Mouse (Mus musculus) erythroblast, embryonic 14.5 days (primary cell): ENCODE measurements around the gene Il4ra. TPM values are rescaled to one million over a fixed set of nuclear protein-coding genes. Genes with fewer than 3 reads are reported as not detected.

Experiments
- H3K27me3 ChIP-seq: 2 replicates; pipeline ENCODE4 v1.6.1; 2012; ENCODE audit warnings: inconsistent platforms; ENCODE audit not compliant: control insufficient read depth
- H3K36me3 ChIP-seq: 2 replicates; pipeline ENCODE4 v1.6.1; 2012; ENCODE audit warnings: mild to moderate bottlenecking, inconsistent platforms; ENCODE audit not compliant: control insufficient read depth
- H3K4me1 ChIP-seq: 2 replicates; pipeline ENCODE4 v1.6.1; 2012; ENCODE audit warnings: inconsistent platforms; ENCODE audit not compliant: control insufficient read depth
- H3K4me3 ChIP-seq: replicated peaks from 2 replicates; pipeline ENCODE3; 2012; ENCODE audit warnings: moderate library complexity, mild to moderate bottlenecking, inconsistent platforms
- H3K9me3 ChIP-seq: 2 replicates; pipeline ENCODE4 v1.6.1; 2012; ENCODE audit warnings: low read length, inconsistent platforms, mixed read lengths; ENCODE audit not compliant: control insufficient read depth
- GATA1 ChIP-seq: IDR thresholded peaks from 2 replicates; pipeline ENCODE4 v1.6.1; 2012; ENCODE audit warnings: low read length, inconsistent platforms, mixed read lengths
- TAL1 ChIP-seq: IDR thresholded peaks from 3 replicates; pipeline ENCODE4 v1.6.1; 2012; ENCODE audit warnings: low read length, inconsistent platforms, mixed read lengths
- polyA plus RNA-seq: library from polyadenylated mRNA; stranded (reverse); fragments of >175 nt; gene quantifications from 2 replicates; pipeline ENCODE4 v1.2.3, GENCODE M21; 2012

Il4ra gene
- polyA plus RNA-seq, 1 experiment, result 0.09 TPM

GRCm38 (mm10) chr7:125555351-125555872, 3.5 kb downstream of the Il4ra start:
- Histone ChIP-seq H3K36me3 (no peaks in the 10 kb centered on the region), H3K4me1 (peaks cover 40% of the 10 kb centered on the region), H3K27me3 (peaks cover 40% of the 10 kb centered on the region), H3K4me3 (no peak overlapping the region), H3K9me3 (no peaks in the 10 kb centered on the region)
- TF ChIP-seq TAL1, result no peak
- no peak for TF ChIP-seq GATA1

GRCm38 (mm10) chr7:125556096-125556495, 4.2 kb downstream of the Il4ra start:
- Histone ChIP-seq H3K36me3 (no peaks in the 10 kb centered on the region), H3K27me3 (peaks cover 33% of the 10 kb centered on the region), H3K4me3 (no peak overlapping the region), H3K9me3 (no peaks in the 10 kb centered on the region), H3K4me1 (peaks cover 43% of the 10 kb centered on the region)
- no peak for TF ChIP-seq TAL1
- no peak for TF ChIP-seq GATA1

DNA sequence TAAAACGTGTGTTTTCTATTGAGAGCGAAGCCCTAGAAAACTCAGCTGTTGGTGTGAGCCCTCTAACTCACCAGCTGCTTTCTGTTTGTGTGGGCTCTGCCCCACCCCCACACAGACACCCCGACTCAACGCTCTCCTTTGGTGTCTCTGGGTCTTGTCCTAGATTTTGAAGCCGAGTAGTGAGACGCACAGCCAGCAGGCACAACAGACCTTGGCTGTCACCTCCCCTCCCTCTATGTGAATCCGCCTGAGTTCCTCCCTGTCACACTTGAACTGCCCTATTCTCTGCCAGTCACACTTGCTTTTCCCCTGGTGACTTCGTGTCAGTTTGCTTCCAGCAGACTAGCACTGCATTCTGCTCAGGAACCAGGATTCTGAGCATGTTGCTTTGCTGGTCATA, 4.9 kb downstream of the Il4ra start:
- Histone ChIP-seq H3K4me3 (no peak overlapping the region), H3K9me3 (no peaks in the 10 kb centered on the region), H3K27me3 (peaks cover 27% of the 10 kb centered on the region), H3K4me1 (peaks cover 41% of the 10 kb centered on the region), H3K36me3 (no peaks in the 10 kb centered on the region)
- no peak for TF ChIP-seq TAL1
- TF ChIP-seq GATA1, result no peak

GRCm38 (mm10) chr7:125558401-125558945, 6.6 kb downstream of the Il4ra start:
- Histone ChIP-seq H3K36me3 (no peaks in the 10 kb centered on the region), H3K27me3 (peaks cover 11% of the 10 kb centered on the region), H3K9me3 (no peaks in the 10 kb centered on the region), H3K4me1 (peaks cover 29% of the 10 kb centered on the region), H3K4me3 (no peak overlapping the region)
- no peak for TF ChIP-seq TAL1
- no peak for TF ChIP-seq GATA1

DNA sequence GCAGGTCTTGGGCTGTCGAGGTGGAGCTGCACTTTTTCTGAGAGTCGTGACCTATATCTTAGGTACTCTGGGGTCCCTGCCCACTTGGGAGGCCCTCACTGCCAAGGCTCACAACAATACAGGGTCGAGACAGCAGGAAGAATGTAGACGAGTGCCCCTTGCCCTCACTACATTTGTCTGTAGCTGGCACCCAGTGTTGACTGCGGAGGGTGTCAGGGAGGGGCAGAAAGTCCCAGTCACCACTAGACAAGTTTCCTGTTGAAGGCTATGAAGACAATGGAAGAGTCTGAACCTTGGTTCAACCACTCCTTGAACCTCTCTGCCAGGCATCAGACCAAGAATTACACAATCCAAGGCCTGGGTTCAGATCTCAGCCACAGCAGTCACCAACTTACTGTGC, 7.1 kb downstream of the Il4ra start:
- Histone ChIP-seq H3K4me3 (no peak overlapping the region), H3K27me3 (peaks cover 5% of the 10 kb centered on the region), H3K9me3 (no peaks in the 10 kb centered on the region), H3K4me1 (peaks cover 28% of the 10 kb centered on the region), H3K36me3 (no peaks in the 10 kb centered on the region)
- TF ChIP-seq TAL1, result no peak
- no peak for TF ChIP-seq GATA1

DNA sequence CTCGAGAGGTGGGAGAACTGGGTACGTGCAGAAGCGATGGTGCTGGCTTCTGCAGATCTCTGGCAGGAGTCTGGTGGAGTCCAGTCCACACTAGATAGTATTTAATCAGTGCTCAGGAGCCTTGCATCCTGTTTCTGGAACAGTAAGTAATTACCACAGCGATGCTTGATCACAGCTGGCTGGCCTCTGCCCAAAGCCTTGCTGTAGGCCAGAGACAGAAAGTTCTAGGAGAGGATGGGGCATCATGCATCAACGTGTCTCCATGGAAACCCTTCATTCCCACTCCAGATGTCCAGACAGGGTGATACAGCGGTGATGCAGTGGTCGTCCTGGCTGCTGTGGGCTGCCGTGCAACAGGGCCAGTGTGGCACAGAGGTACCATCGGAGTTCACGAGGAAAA, 7.6 kb downstream of the Il4ra start:
- no peaks in the 10 kb centered on the region; the same call in none of the 2 replicates for H3K27me3 ChIP-seq
- peaks cover 24% of the 10 kb centered on the region for H3K4me1 ChIP-seq
- no peak for TF ChIP-seq GATA1
- TF ChIP-seq TAL1, result no peak
- no peaks in the 10 kb centered on the region for H3K36me3 ChIP-seq
- H3K9me3 ChIP-seq, result no peaks in the 10 kb centered on the region
- no peak overlapping the region for H3K4me3 ChIP-seq

- no peaks in the 10 kb centered on the region; the same call in 1 of the 2 replicates for H3K27me3 ChIP-seq
- peaks cover 24% of the 10 kb centered on the region for H3K4me1 ChIP-seq
- no peak overlapping the region for H3K4me3 ChIP-seq
- H3K9me3 ChIP-seq, result no peaks in the 10 kb centered on the region
- TF ChIP-seq GATA1, result no peak
- no peak for TF ChIP-seq TAL1
- no peaks in the 10 kb centered on the region for H3K36me3 ChIP-seq
These were observed 8.3 kb downstream of the Il4ra start for GRCm38 (mm10) chr7:125560146-125560785.

DNA sequence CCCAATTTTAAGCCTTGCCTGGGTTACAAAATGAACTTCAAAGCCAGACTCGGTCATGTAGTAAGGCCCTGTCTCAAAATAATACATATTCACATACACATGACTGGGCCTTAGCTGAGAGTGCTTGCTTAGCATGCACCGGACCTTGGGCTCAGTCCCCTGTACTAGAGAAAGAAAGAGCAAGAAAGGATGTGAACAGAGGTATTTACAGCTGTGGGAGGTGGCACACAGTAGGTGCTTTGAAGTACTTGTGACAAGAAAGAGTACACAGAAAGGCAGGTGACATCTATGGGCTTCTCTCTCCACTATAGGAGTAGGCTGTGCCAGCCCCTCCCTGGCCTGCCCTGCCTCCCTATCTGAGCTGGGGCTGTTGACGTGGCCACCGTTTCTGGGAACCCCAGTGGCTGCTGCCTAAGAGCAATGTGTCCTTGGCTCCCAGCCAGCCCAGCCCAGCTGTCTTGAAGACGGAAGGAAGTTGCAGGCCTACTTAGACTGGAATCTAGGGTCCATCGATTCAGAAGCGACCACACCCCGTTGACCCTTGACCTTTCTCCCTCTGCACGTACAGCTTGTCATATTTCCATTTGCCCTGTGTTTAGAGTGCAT, 9.3 kb downstream of the Il4ra start:
- Histone ChIP-seq H3K36me3 (no peaks in the 10 kb centered on the region; the same call in 1 of the 2 replicates), H3K27me3 (no peaks in the 10 kb centered on the region; the same call in 1 of the 2 replicates), H3K9me3 (no peaks in the 10 kb centered on the region), H3K4me3 (no peak overlapping the region), H3K4me1 (peaks cover 20% of the 10 kb centered on the region)
- TF ChIP-seq TAL1 (no peak), GATA1 (no peak)

DNA sequence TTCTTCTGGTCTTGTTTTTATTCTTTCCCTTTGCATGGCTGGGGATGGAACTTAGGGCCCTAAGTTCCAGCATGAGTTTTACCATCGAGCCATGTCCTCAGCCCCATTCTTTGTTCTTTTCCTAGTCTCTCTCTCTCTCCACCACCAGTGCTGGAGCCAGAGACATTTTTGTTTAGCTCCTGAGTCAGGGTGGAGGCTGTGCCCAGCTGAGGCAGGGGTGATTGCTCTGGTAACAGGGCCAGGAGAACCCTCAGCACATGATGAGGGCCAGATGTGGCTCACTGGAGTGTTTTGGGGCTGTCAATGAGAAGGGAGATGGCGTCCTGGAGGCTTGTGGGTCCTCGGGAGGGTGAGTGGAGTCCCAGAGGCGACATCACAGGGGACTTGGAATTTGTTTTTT, 10.5 kb downstream of the Il4ra start:
- Histone ChIP-seq H3K4me1 (peaks cover 15% of the 10 kb centered on the region), H3K36me3 (no peaks in the 10 kb centered on the region; the same call in 1 of the 2 replicates), H3K4me3 (no peak overlapping the region), H3K27me3 (no peaks in the 10 kb centered on the region; the same call in 1 of the 2 replicates), H3K9me3 (no peaks in the 10 kb centered on the region)
- TF ChIP-seq TAL1 (no peak), GATA1 (no peak)
